Mouse (Mus musculus) CD4-positive, CD25-positive, alpha-beta regulatory T cell, adult 4 months (primary cell): Measurements from ENCODE around the gene Sult1c2. TPM values are rescaled to one million over a fixed set of nuclear protein-coding genes. Genes with fewer than 3 reads are reported as not detected.
A peak's percentile ranks its signal among the peaks of the same experiment; 100 is the strongest.
"Not testable (repeated sequence)": the region's sequence is repeated elsewhere in the genome, so short reads cannot be mapped to it uniquely, and the experiment has no call there.

Source experiments
- ATAC-seq: one replicate; pipeline ENCODE4 v1.8.0; 2017
- polyA plus RNA-seq, 2 experiments: library from polyadenylated mRNA; unstranded; fragments of 100-300 nt; shearing (Covaris generic); gene quantifications; one replicate each; pipeline ENCODE4 v1.2.1; 2017

Gene Sult1c2
- not detected for polyA plus RNA-seq

GRCm38 (mm10) chr17:53846206-53846605 lies at the start of gene Sult1c2:
Gene Sult1c2 (minus strand): TSS chr17:53846339.
- ATAC-seq = no peak

GRCm38 (mm10) chr17:53879006-53879675 lies 33.0 kb upstream of the Sult1c2 start:
- ATAC-seq = not testable (repeated sequence)

- ATAC-seq = no peak
Measured at GRCm38 (mm10) chr17:53874433-53874832, 28.3 kb upstream of the Sult1c2 start.

DNA sequence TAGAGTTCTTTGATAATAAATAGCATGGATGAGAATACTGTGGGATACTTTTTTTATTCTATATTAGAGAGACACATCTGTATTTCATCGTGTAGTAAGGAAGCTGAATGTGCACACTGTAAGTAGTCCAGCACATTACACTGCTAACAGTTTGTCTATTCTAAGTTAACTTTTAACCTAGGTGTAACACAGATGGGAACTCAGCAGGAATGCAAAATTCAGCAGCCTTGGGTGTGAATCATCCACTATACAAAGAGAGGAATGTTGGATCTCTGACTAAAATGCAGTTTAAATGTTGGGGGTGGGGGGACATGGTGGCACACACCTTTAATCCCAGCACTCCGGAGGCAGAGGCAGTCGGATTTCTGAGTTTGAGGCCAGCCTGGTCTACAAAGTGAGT lies 26.1 kb upstream of the Sult1c2 start:
- ATAC-seq = no peak

- ATAC-seq = no peak
Measured at GRCm38 (mm10) chr17:53869931-53870330, 23.8 kb upstream of the Sult1c2 start.

- no peak for ATAC-seq
Measured at GRCm38 (mm10) chr17:53865260-53865955, 19.3 kb upstream of the Sult1c2 start.

DNA sequence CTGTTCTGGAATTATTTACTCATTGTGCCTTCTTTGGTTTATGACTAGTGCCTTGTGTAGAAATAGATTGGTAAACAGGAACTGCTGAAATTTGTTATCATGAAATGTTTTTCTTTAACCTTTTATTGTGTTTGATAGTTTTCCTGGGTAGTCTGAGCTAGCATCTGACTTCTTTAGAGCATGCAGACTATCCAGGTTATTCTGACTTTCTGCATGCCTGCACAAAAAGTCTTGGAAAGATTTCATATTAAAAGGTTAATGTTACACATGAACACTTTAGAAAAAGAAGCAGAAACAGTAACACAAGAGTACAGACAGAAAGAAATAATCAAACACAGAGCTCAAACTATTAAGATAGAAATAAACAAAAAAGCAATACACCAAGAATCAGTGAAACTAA lies 14.4 kb upstream of the Sult1c2 start:
- no peak for ATAC-seq

- ATAC-seq = no peak
Measured at GRCm38 (mm10) chr17:53854992-53855391, 8.9 kb upstream of the Sult1c2 start.

GRCm38 (mm10) chr17:53845796-53846195 lies 343 bp downstream of the Sult1c2 start:
- no peak for ATAC-seq

DNA sequence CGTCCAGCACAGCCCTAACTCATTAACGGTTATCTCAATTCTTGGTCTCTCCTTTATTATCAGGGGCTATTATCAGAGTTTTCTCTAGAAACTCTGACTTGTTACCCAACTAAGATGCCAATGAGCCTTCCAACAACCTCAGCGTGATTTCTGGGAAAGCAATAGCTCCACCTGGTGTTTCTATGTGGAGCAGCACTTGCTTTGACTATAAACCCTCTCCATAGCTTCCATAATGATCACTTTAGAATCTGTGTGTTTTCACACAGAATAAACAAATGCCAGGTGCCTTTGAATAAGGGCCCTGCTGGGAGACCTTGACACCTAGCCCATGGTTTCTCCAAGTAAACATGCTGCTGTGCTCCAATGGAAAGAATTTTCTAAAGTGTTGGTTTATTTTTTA lies 12.8 kb downstream of the Sult1c2 start:
- ATAC-seq = peak; percentile 45

DNA sequence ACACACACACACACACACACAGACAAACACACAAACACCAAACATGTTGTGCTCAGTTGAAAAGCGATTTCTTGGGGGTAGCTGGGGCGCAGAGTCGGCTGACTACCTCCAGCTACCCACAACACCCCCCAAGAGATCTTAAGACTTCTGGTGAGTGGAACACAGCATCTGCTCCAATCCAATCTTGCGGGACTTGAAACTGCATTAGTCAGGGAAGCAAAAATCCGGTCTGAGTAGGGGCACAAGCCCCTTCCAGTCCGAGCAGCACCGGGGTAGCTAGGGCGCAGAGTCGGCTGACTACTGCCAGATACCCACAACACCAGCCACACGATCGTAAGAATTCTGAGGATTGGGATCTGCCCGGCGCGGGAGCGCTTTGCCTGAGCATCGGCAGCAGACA lies 42.2 kb downstream of the Sult1c2 start:
- ATAC-seq = not testable (repeated sequence)

DNA sequence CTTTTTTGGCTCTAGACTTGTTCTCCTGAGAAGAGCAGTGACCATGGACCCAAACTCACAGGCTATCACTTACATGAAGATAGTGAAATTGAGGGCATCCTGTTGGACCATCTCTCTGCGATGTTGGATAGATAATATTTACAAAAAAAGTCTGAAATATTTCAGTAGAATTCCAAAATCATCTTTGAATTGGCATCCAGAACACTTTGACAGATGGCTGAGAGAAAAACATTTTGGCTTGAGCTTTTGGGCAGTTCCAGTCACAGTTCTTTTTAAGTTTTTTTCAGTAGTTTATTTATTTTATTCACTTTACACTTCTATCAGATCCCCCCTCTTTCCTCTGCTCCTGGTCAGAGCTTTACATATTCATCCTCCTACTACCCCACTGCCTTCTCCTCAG lies 62.8 kb downstream of the Sult1c2 start:
- no peak for ATAC-seq

Other genes starting within 250 kb of the Sult1c2 start
- 1 to 10 TPM; 2.5 to 3.5 TPM for gene Sgo1, start 157.0 kb downstream of the Sult1c2 start, polyA plus RNA-seq
- gene Sult1c1, start 144.3 kb upstream of the Sult1c2 start, polyA plus RNA-seq = not detected